Mouse (Mus musculus): ENCODE data around the gene Arhgef7.

Gene Arhgef7

DNA sequence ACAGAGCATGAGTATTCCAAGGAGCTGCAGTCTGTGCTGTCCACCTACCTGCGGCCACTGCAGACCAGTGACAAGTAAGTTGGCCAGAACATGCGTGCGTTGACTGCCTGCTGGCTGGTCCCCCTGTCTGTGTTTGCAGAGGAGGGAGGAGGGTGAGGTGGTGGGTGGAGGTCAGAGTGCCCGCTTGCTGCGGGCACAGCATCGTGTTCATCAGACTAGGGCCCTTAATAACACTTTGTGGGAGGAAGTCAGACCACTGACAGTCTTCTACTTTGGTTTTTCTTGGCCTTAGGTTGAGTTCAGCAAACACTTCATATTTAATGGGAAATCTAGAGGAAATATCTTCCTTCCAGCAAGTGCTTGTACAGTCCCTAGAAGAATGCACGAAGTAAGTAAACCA, 73.0 kb downstream of the Arhgef7 start:
- DNase-seq: no peak

DNA sequence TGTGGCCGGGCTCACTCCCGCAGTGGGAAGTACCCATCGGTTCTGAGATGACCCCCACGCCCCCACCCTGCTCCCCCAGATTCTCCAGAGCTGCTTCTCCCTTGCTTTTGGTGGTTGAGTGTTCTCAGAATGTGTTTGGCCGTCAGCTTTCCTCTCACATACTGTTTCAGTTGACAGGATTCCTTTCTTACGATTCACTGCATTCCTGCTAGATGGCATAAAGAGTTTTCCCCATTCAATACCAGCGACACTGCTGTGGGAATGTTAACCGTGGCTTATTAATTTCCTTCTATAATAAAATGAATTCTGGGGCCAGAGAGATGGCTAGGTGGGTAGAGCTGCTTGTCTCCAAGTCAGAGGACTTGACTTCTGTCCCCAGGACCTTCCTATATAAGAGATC, 74.0 kb downstream of the Arhgef7 start:
- no peak for DNase-seq

GRCm38 (mm10) chr8:11804914-11805313, 77.4 kb downstream of the Arhgef7 start:
- no peak for DNase-seq

DNA sequence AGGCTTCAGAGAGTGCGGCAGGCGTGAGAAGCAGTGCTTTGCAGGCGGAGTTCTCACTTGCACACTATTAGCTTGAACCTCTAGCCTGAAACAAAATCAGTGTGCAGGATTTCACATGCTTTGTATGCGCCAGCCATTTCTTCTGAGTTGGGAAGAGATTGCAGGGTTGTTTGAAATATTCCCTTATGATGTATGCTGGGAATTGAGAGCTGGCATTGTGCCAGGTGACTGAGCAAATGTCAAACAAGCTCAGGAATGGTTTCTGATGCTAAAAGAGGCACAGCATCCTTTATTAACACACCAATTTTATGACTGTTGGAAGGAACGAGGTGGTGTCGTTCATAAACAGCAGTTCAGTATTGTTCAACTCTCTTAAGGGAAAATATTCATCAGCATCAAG, 78.7 kb downstream of the Arhgef7 start:
- DNase-seq: no peak

DNA sequence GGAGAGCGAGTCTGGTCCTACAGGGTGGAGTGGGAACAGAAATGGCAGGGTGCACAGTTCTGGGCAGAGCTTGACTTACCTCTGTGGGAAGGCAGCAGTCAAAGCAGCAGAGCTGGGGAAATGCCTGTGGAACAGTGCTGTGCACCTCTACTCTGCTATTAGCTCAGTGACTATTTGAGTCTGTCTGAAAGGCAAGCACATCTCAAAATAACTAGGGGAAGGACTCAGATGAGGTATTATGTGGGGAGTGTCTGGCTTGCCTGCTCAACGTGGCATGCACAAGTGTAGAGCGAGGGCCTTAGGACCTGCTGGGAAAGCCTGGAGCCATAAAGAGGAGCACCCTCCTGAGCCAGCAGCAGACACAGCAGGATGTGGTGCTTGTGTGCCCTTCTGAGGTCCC, 79.8 kb downstream of the Arhgef7 start:
- DNase-seq: no peak

DNA sequence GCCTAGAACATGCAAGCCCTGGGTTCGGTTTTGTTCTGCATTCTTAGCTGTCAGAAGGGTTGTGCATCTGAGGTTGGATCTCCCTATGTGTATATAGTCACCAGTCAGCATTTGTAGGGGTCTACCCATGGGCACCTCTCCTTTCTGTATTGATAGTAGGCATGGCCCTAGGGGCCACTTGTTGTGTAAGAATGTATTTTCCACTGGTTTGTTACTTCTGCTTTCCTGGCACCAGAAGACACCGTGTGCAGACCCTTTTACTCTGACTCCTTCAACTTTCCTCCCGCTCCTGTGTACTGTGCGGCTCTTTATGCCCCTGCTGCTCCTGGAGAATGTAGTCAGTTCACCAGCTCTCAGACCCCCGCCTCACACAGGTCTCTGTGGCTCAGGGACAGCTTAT, 80.5 kb downstream of the Arhgef7 start:
- DNase-seq: no peak

- no peak for DNase-seq
Observed at GRCm38 (mm10) chr8:11810426-11810825, 82.9 kb downstream of the Arhgef7 start.

DNA sequence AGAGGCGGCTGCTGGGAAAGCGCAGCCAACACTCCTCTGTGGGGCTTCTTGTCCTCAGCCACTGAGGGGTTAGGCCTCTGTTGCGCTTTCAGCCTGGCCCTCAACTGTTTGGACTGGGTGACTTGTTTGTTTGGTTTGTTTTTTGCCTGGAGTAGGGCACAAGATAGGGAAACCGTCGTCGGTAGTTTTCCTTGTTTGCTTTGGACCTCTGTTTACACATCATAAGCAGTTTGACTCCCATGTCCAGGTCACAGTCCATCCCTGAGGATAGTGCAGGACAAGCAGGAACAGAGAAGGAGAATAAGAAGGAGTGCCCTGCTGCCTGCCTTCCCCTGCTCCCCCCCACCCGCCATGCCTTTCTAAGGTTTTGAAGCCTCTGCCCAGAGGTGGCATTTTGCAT, 86.3 kb downstream of the Arhgef7 start:
- DNase-seq: no peak

DNA sequence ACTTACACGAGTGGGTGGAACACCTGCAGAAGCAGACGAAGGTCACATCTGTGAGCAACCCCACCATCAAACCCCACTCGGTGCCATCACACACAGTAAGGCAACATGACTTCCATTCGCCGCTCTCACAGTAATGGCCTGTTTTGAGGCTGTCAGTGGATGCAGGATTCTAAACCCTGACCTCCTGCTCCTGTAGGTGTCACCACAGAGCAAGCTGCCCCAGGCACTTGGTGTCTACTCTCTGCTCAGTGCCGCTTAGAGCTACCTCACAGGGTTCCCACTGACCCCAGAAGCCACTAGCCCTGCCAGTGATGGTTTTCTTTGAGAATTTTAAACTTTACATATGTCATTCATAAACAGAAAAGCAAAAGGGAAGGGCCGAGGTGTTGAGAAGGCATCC, 87.7 kb downstream of the Arhgef7 start:
- no peak for DNase-seq

DNA sequence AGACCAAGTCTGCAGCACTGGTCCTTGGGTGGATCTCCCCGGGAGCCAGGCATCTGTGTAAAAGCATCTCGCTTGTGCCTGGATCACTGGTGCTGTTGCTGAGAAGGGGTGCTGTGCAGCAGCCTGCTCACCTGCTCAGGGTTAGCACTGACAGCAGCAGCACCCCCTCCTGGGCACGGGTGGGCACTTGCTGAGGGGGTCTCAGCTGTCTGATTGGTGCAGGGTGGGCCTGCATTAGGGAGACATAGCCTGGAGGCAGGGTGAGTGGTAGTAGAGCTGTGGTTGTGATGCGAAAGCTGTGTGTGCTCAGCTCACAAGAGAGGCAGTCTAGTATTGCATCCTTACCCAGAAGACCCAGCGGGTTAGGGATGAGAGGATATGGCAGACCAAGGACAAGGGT, 92.6 kb downstream of the Arhgef7 start:
- no peak for DNase-seq

GRCm38 (mm10) chr8:11820568-11820967, 93.0 kb downstream of the Arhgef7 start:
- no peak for DNase-seq

DNA sequence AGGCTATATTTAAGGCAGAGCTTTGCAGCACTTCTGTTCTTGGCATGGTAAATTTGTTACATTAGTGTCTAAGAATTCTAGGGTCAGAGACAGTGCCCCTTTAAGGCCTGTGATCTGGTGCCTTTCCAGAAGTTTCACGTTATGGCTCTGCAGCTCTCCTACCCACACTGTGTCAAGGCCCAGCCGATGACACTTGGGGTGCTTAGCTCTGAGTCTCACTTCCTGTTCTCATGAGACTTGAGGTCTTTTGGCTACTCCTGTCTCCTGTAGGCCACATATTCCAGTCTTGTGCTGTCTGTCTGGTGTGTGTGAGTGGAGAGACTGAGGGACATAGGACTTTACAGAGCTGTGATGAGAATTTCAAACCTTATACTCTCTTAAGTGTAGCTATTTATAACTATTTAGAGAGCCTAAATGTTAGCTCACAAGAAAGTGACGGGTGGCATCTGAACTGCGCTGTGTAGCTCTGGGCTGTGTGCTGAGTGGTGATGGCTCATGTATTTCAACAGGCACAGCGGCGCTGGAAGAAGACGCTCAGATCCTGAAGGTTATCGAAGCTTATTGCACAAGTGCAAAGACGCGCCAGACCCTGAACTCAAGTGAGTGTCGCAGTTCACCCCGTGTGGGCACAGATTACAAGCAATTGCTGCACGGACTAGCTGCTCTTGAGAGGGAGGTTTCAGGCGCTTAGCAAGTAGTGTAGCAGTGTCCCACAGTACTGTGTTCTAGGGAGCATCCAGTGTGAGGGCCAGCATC, 94.1 kb downstream of the Arhgef7 start:
- no peak for DNase-seq

- DNase-seq: no peak
Observed at GRCm38 (mm10) chr8:11822550-11823060, 95.1 kb downstream of the Arhgef7 start.

DNA sequence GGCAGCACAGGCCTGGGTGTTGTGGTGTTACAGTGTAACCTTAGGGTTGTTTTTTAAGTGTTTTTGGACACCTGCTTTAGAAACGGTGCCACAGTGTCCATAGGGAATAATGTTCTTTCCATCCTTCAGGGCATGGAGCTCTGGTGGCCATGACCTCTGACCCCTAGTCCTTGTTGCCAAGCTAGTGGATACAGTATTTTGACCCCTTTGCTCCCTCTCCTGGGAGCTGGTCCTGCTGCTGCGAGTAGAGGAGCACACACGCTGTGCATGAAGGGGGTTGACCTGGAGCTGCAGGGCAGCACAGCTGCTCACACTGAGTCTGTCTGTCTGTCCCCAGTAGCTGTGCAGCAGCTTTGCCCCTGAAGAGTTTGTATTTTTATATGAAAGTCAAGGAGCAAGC, 98.2 kb downstream of the Arhgef7 start:
- no peak for DNase-seq

DNA sequence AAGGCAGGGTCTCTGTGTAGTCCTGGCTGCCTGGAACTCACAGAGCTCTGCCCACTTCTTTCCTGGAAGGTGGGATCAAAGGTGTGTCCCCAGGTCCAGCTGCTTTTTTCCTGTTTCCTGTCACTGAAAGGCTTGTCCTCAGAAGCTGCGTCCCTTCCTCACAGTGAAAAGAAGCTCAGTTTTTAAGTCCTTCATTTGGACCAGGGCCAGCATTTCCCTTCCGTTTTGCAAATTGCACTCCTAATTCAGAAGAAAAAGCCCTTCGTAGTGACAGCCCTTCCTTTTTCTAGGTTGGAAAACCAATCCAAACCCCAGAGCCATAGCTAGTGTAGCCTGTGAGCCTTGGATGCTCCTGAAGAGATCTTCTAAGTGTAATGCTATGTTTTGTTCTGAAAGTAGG, 99.8 kb downstream of the Arhgef7 start:
- DNase-seq: no peak

DNA sequence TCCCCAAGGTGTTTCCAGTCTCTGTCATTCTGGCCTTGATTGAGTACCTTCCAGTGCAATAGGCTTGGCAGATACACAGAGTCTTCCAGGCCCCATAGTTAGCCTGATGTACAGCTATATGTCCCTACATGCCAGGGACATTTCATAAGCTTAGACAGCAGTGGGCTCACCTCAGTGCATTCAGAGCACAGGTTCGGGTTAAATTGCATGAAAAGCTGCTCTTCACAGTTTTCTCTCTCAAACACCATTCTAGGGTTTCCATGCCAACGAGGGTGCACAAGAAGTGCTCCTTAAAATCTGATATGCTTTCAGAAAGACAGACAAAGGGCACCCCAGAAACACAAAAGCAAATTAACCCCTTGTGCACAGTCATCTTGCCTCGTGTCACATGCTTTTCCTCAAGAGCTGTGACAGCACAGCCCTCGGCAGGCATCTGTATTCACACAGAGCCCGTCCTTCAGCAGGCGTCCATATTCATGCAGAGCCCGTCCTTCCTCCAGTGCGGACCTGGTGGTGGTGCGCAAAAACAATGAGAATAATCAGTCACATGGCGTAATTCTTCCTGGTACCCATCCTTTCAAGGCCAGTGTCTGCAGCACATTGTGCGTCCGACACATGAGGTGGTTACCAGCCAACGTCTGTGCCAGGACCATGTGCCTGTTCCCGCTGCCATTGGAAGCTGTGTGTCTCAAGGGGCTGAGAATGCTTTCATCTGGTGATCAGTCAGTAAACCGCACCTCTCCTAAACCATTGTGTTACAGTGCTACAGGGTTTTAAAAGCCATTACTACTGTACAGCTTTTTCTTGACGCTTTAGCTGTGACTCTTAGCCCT, 102.9 kb downstream of the Arhgef7 start:
- no peak for DNase-seq

DNA sequence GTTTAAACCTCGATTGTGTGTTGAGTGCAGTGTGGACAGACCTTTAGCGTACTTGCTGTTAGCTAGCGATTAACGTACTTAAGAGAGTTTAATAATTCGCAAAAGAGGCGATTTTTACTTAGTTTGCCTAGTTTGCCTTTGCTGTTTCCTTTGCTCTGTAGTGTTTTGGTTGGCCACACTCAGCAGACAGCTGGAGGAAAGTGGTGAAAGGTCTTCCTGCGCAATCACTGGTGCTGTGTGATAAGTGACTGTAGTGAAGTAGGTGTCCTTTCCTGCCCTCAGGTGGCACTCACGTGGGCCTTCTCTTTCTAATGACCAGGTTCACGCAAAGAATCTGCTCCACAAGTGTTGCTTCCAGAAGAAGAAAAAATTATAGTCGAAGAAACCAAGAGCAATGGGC, 103.7 kb downstream of the Arhgef7 start:
- no peak for DNase-seq

DNA sequence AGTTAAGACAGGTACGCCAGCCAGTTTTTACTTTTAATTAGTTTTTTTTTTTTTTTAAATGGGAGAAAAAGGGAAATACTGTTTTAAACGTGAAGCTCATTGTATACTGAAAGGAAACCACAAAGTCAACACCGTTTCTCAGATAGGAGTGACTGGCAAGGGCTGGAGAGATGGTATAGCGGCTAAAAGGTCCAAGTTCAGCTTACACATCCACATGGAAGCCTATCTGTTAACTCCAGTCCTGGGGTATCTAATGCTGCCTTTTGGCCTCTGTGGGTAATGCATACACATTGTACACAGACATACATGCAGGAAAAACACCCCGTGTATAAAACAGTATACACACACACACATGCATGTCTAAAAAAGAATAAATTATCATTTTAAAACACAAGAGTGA, 104.4 kb downstream of the Arhgef7 start:
- DNase-seq: no peak

GRCm38 (mm10) chr8:11833157-11833556, 105.6 kb downstream of the Arhgef7 start:
- DNase-seq: no peak

DNA sequence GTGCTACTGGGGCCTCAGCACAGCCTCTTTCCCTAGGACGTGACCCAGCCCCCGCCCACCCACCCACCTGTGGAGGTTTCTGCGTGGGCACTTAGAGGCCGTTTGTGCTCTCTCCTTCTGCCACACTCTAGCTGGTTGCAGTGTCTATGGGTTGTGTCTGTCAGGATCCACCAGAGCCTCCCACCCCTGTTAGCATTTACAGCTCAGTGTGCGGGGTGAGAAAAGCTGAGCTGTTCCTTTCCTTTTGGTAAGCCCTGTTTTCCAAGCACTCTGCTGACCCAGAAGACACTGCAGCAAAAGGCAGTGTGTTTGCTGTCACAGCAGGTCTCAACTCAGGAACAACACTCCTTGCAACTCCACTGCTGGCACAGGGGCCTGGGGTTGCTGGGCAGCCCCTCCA, 106.7 kb downstream of the Arhgef7 start:
- DNase-seq: no peak

DNA sequence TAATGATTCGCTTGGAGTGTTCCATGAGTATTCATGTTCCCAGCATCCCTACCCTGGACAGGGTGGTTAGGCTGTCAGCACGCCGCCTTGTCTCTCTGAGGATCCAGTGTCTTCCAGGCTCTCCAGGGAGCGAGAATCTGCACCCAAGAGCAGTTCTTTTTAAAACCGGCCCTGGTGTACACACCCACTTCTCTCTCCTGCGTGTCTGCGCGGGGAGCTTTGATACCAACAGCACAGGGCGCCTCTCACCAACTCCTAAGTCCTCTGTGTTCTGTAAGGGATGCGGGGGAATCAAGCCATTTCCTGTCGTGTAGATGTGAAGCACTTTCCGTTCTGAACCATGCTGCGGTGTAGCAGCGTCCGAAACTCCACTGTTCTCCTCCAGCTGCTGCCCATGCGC, 107.2 kb downstream of the Arhgef7 start:
- DNase-seq: no peak

DNA sequence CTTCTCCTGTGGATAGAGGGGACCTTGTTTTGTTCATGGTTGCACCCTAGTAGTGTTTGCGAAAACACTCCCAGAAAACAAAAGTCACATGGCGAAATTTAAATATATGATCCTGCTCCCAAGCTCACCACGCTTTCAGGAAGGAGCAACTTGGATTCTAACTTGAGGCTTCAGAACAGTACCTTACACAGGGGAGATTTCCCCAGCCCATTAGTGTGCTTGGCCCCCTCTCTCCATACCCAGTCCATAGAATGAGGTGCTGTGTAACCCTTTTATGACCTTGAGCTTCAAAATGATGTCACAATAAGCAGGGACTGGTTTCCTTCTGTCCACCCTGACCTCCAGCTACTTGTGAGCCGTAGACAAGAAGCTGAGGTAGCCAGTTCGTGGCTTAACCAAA, 112.7 kb downstream of the Arhgef7 start, which contains the start of gene Tex29:
Gene Tex29, plus strand, starts transcription at position 301 of the 400 bp plus-strand sequence.
- no peak for DNase-seq

DNA sequence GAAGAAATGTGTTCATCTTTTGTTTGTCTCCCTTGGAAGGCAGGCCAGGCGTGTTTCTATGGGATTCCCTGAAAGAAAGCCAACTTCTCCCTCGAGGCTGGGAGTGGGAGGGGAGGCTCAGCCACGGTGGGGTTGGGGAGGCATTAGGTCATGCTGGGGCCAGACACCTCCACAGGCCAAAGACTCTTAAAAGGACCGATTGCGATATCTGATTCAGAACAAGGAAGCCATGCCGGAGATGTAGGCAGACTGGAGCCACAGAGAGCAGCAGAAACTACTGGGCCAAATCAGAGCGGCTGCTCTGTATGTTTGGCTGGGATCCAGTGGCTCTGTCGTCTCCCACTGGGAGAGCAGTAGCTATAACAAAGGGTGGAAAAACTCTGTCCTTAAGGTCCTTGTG, 114.0 kb downstream of the Arhgef7 start:
- DNase-seq: no peak

DNA sequence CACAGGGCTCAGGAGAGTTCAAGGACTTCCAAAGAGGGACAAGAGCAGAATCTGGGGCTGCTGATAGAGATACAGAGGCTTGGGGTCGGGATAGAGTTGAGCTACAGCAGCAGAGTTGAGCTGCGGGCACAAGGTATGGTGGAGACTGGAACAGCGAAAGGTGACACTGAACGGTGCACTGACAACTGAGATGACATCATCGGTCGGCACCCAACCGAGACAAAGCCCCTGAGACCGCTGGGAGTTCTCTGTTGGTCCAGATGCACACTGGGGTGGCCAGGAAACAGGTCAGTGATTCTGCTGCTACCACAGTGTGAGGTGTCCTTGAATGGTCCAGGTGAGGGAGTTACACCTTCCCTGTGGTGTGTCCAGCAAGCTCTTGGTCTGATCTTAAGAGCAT, 115.2 kb downstream of the Arhgef7 start:
- DNase-seq: no peak

All from right cerebral cortex, postnatal 14 days (tissue).